Mouse (Mus musculus): ENCODE measurements around the gene Dpp10. TPM values are rescaled to one million over a fixed set of nuclear protein-coding genes. Genes with fewer than 3 reads are reported as not detected.

Dpp10 gene
- polyA plus RNA-seq, 1 experiment from 2014 or later = 0.21 TPM

DNA sequence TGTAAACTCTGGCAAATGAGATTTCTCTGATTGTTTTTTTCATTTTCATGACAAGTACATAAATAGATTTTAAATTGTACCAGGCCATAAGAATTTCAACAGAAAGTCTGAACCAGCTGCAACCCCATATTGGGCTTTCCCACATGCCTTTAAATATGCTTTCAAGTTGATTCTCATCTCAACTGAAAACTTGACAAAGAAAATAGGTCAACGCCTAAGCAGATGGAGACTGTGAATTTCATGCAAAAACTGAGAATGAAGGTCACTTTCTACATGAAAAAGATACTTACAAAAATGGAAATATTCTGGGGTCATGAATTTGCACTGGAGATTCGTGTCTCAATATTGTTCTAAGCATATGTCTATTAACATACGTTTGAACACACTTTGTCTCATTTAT is 417.1 kb downstream of the Dpp10 start:
- 82% methylated on average over 3 of the region's 3 CpGs for WGBS
- Histone ChIP-seq H3K4me2 (no peak overlapping the region), H3K9me3 (no peaks in the 10 kb centered on the region), H3K4me1 (replicated peaks) (no peaks in the 10 kb centered on the region), H3K27ac (no peak overlapping the region), H3K9ac (replicated peaks) (no peak overlapping the region), H3K4me3 (replicated peaks) (no peak overlapping the region), H3K36me3 (no peaks in the 10 kb centered on the region), H3K27me3 (no peaks in the 10 kb centered on the region)
- ATAC-seq (ENCODE audit: insufficient number of reproducible peaks, insufficient read depth, low FRiP score, low TSS enrichment, low read depth) = no peak

DNA sequence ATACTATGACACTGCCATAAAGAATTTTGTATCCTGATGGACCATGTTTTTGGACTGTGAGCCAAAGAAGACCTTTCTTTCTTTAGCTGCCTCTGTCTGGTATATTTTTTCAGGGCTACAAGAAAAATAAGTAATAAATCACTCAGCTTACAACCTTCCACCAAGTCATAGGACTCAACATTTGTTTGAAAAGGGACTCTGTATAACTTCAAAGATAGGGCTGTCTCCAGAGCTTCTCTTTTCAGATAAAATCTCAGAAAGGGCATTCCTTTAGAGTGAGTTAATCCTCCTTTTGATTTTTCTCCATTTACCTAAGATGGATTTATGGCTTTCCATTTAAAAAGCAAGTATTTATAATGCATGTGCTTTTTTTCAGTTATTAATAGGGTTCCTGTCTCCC is 460.5 kb downstream of the Dpp10 start:
- H3K9me3 ChIP-seq = no peaks in the 10 kb centered on the region
- no peak overlapping the region for H3K4me3 ChIP-seq (replicated peaks)
- H3K27me3 ChIP-seq = no peaks in the 10 kb centered on the region
- no peak overlapping the region for H3K4me2 ChIP-seq
- no peaks in the 10 kb centered on the region for H3K4me1 ChIP-seq (replicated peaks)
- H3K36me3 ChIP-seq = no peaks in the 10 kb centered on the region
- no peak overlapping the region for H3K27ac ChIP-seq
- no peak for ATAC-seq (ENCODE audit: insufficient number of reproducible peaks, insufficient read depth, low FRiP score, low TSS enrichment, low read depth)
- H3K9ac ChIP-seq (replicated peaks) = no peak overlapping the region

- H3K4me3 ChIP-seq (replicated peaks) = no peak overlapping the region
- no peaks in the 10 kb centered on the region for H3K27me3 ChIP-seq
- no peaks in the 10 kb centered on the region for H3K36me3 ChIP-seq
- H3K27ac ChIP-seq = no peak overlapping the region
- no peak for ATAC-seq (ENCODE audit: insufficient number of reproducible peaks, insufficient read depth, low FRiP score, low TSS enrichment, low read depth)
- H3K9ac ChIP-seq (replicated peaks) = no peak overlapping the region
- H3K4me1 ChIP-seq (replicated peaks) = no peaks in the 10 kb centered on the region
- 87% methylated on average over 2 of the region's 2 CpGs for WGBS
- H3K9me3 ChIP-seq = no peaks in the 10 kb centered on the region
- H3K4me2 ChIP-seq = no peak overlapping the region
These were observed 465.2 kb downstream of the Dpp10 start for GRCm38 (mm10) chr1:123580112-123580511.

DNA sequence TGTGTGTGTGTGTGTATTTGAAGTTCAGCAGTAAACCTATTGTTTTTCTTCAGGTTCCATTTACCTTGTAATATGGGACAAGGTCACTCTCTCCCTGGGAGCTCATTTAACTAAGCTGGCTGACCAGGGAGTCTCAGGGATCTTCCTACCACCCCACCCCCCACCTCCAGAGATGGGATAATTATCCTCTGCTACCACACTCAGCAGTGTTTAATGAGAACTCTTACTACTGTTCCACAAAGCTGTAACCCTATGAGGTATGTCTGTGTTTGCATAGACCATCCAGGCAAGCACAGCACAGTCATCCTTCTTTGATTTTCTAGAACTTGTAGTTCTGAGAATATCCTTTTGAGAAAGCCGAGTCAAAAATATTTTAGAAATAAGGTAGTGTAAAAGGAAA is 471.6 kb downstream of the Dpp10 start:
- H3K9me3 ChIP-seq = no peaks in the 10 kb centered on the region
- ATAC-seq (ENCODE audit: insufficient number of reproducible peaks, insufficient read depth, low FRiP score, low TSS enrichment, low read depth) = no peak
- H3K27ac ChIP-seq = no peak overlapping the region
- WGBS = 82% methylated on average over 1 of the region's 1 CpGs
- no peak overlapping the region for H3K9ac ChIP-seq (replicated peaks)
- H3K36me3 ChIP-seq = no peaks in the 10 kb centered on the region
- no peaks in the 10 kb centered on the region for H3K27me3 ChIP-seq
- H3K4me2 ChIP-seq = no peak overlapping the region
- H3K4me1 ChIP-seq (replicated peaks) = no peaks in the 10 kb centered on the region
- no peak overlapping the region for H3K4me3 ChIP-seq (replicated peaks)

DNA sequence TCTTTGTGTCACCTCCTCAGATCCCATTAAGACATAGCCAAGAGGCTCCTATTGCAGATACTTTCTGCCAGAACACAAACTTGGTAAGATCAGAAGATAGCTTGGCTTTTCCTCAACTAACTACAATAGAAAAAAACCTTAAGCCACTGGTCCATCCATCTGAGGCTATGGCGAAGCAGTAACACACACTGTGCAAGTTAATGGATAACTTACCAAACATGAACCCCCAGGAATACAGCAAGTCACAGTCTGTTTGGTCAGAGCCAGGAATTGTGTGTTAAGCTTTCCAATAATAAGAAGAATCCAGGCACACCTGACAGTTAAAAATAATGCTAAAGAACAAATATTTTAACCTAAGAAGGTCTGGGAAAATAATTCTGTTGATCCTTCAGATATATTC is 502.9 kb downstream of the Dpp10 start:
- ATAC-seq (ENCODE audit: insufficient number of reproducible peaks, insufficient read depth, low FRiP score, low TSS enrichment, low read depth) = no peak
- H3K36me3 ChIP-seq = no peaks in the 10 kb centered on the region
- H3K27me3 ChIP-seq = no peaks in the 10 kb centered on the region
- H3K9me3 ChIP-seq = no peaks in the 10 kb centered on the region
- H3K27ac ChIP-seq = no peak overlapping the region
- no peak overlapping the region for H3K9ac ChIP-seq (replicated peaks)
- H3K4me3 ChIP-seq (replicated peaks) = no peak overlapping the region
- H3K4me1 ChIP-seq (replicated peaks) = no peaks in the 10 kb centered on the region
- 88% methylated on average over 1 of the region's 1 CpGs for WGBS
- H3K4me2 ChIP-seq = no peak overlapping the region

DNA sequence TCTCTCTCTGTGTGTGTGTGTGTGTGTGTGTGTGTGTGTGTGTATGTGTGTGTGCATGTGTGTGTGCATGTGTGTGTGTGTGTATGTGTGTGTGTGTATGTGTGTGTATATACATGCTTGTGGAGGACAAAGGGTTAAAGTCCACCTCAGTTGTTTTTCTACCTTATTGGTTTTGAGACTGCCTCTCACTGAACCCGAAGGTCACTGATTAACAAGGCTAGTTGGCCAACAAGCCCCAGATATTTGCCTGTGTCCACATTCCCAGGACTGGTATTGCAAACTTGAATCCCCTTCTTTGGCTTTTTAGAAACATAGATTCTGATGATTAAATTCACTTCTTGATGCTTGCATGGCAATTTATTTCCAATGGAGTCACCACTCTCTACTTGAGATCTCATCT is 577.6 kb downstream of the Dpp10 start:
- no peak for ATAC-seq (ENCODE audit: insufficient number of reproducible peaks, insufficient read depth, low FRiP score, low TSS enrichment, low read depth)
- Histone ChIP-seq H3K9me3 (no peaks in the 10 kb centered on the region), H3K4me2 (no peak overlapping the region), H3K4me1 (replicated peaks) (no peaks in the 10 kb centered on the region), H3K4me3 (replicated peaks) (no peak overlapping the region), H3K9ac (replicated peaks) (no peak overlapping the region), H3K27ac (no peak overlapping the region), H3K36me3 (no peaks in the 10 kb centered on the region), H3K27me3 (no peaks in the 10 kb centered on the region)
- 40% methylated on average over 1 of the region's 1 CpGs for WGBS

DNA sequence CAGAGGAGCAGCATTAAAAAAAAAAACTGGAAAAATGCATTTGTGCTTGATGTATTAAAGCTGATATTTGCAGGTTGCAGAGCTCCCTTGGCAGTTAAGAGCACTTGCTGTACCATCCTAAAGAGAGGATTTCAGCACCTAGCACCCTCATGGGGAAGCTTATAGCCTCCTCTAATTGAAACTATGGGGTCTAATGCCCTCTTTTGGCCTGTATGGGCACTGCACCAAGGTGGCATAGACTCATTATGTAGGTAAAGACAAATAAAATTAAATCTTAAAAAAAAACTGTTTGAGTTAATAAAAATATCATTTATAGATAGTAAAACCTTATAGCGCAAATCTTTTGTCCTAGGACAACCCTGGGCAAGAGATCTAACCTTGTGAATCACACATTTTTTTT is 631.2 kb downstream of the Dpp10 start:
- Histone ChIP-seq H3K4me2 (no peak overlapping the region), H3K4me3 (replicated peaks) (no peak overlapping the region), H3K9ac (replicated peaks) (no peak overlapping the region), H3K27me3 (no peaks in the 10 kb centered on the region), H3K36me3 (no peaks in the 10 kb centered on the region), H3K9me3 (no peaks in the 10 kb centered on the region), H3K27ac (no peak overlapping the region), H3K4me1 (replicated peaks) (no peaks in the 10 kb centered on the region)
- ATAC-seq (ENCODE audit: insufficient number of reproducible peaks, insufficient read depth, low FRiP score, low TSS enrichment, low read depth) = no peak
- 48% methylated on average over 1 of the region's 1 CpGs for WGBS

- WGBS = 73% methylated on average over 2 of the region's 2 CpGs
- H3K4me1 ChIP-seq (replicated peaks) = no peaks in the 10 kb centered on the region
- no peaks in the 10 kb centered on the region for H3K27me3 ChIP-seq
- H3K27ac ChIP-seq = no peak overlapping the region
- no peak overlapping the region for H3K4me2 ChIP-seq
- H3K4me3 ChIP-seq (replicated peaks) = no peak overlapping the region
- no peak overlapping the region for H3K9ac ChIP-seq (replicated peaks)
- H3K36me3 ChIP-seq = no peaks in the 10 kb centered on the region
- no peaks in the 10 kb centered on the region for H3K9me3 ChIP-seq
- no peak for ATAC-seq (ENCODE audit: insufficient number of reproducible peaks, insufficient read depth, low FRiP score, low TSS enrichment, low read depth)
These were observed 694.1 kb downstream of the Dpp10 start for GRCm38 (mm10) chr1:123351300-123351699.

DNA sequence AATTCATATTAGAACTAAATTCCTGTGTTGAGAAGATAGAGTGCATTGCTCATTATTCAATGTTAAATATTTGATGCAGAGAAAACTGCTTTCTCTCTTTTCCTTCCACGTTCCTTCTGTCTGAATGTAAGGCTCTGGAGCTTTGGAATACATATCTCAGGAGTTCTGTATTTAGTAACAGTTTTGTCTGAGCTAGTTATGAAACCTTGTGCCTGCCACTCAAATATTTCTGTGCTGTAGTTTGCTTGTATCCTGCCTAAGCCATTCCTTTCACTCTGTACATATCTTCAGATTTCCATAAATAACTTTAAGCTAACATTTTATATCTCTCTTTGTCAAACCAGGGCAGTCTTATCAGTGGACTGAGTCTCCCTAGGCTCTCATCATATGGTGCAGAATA is 707.5 kb downstream of the Dpp10 start:
- H3K9ac ChIP-seq (replicated peaks) = no peak overlapping the region
- H3K4me3 ChIP-seq (replicated peaks) = no peak overlapping the region
- H3K36me3 ChIP-seq = no peaks in the 10 kb centered on the region
- no peaks in the 10 kb centered on the region for H3K4me1 ChIP-seq (replicated peaks)
- no peak overlapping the region for H3K27ac ChIP-seq
- 77% methylated on average over 1 of the region's 1 CpGs for WGBS
- 0 out of 2 replicates have a peak, but pooled peaks cover 3% of the 10 kb centered on the region for H3K9me3 ChIP-seq
- H3K4me2 ChIP-seq = no peak overlapping the region
- no peaks in the 10 kb centered on the region for H3K27me3 ChIP-seq
- ATAC-seq (ENCODE audit: insufficient number of reproducible peaks, insufficient read depth, low FRiP score, low TSS enrichment, low read depth) = no peak

- Histone ChIP-seq H3K9me3 (no peaks in the 10 kb centered on the region), H3K4me2 (no peak overlapping the region), H3K4me3 (replicated peaks) (no peak overlapping the region), H3K9ac (replicated peaks) (no peak overlapping the region), H3K27ac (no peak overlapping the region), H3K36me3 (no peaks in the 10 kb centered on the region), H3K4me1 (replicated peaks) (no peaks in the 10 kb centered on the region), H3K27me3 (no peaks in the 10 kb centered on the region)
- WGBS = 83% methylated on average over 2 of the region's 2 CpGs
- ATAC-seq (ENCODE audit: insufficient number of reproducible peaks, insufficient read depth, low FRiP score, low TSS enrichment, low read depth) = no peak
These were observed 728.5 kb downstream of the Dpp10 start for GRCm38 (mm10) chr1:123316886-123317285.

Data from limb, embryonic 12.5 days (tissue).